Mouse (Mus musculus) sigmoid colon, adult 10 weeks (tissue): Measurements from ENCODE around the gene Ctnnal1. TPM values are rescaled to one million over a fixed set of nuclear protein-coding genes. Genes with fewer than 3 reads are reported as not detected.

ENCODE experiments used
- polyA plus RNA-seq: library from polyadenylated mRNA; stranded (reverse); fragments of 350-450 nt; fragmentation: Illumina TruSeq; extraction: RNeasy Lipid Tissue Mini Kit (QIAGEN cat#74804); gene quantifications from one replicate; pipeline ENCODE4 v1.2.3, GENCODE M21; 2014; ENCODE audit warnings: low read depth, low replicate concordance

Ctnnal1 gene
- polyA plus RNA-seq: 28.0 TPM

GRCm38 (mm10) chr4:56865003-56865511 is at the start of gene Ctnnal1:
Ctnnal1 (minus strand) TSS chr4:56865188.

GRCm38 (mm10) chr4:56801907-56802668 is 62.9 kb downstream of the Ctnnal1 start, which contains the start of the genes Elp1 and Fam206a:
Elp1 (minus strand) TSS chr4:56802331.
Fam206a (plus strand) TSS chr4:56802345.

Other genes starting within 250 kb of the Ctnnal1 start
- gene Gm26657, start 125.1 kb downstream of the Ctnnal1 start, polyA plus RNA-seq: not detected
- gene Actl7b, start 123.7 kb downstream of the Ctnnal1 start, polyA plus RNA-seq: not detected
- gene Actl7a, start 121.8 kb downstream of the Ctnnal1 start, polyA plus RNA-seq: not detected
- 28.1 TPM for gene Elp1, start 62.9 kb downstream of the Ctnnal1 start, polyA plus RNA-seq
- 16.8 TPM for gene Fam206a, start 62.8 kb downstream of the Ctnnal1 start, polyA plus RNA-seq
- gene Tmem245, start 82.2 kb upstream of the Ctnnal1 start, polyA plus RNA-seq: 37.6 TPM
- 1.3 TPM for gene Frrs1l, start 125.2 kb upstream of the Ctnnal1 start, polyA plus RNA-seq